Mouse (Mus musculus) midbrain, postnatal 0 days (tissue): Measurements from ENCODE around the gene Fam43b. TPM values are rescaled to one million over a fixed set of nuclear protein-coding genes. Genes with fewer than 3 reads are reported as not detected.

Experiments
- ATAC-seq: fragments of 200-750 bp; cut with Nextera tagmentation; 2 replicates; pipeline ENCODE4 v1.8.0; 2017; ENCODE audit warnings: moderate number of reproducible peaks, mild to moderate bottlenecking, moderate TSS enrichment, moderate library complexity; ENCODE audit not compliant: low FRiP score
- DNase-seq: peaks from one replicate; pipeline ENCODE4 v3.0.0-alpha.2; 2015; ENCODE audit warnings: low spot score
- H3K27ac ChIP-seq: fragments of 300-500 bp; sonication (generic); 2 replicates; pipeline ENCODE4 v1.5.1; 2014; ENCODE audit warnings: low read depth, mild to moderate bottlenecking, low read length, mixed read lengths
- H3K27me3 ChIP-seq: fragments of 300-500 bp; sonication (generic); 2 replicates; pipeline ENCODE4 v1.6.1; 2014; ENCODE audit warnings: low read length, control low read depth, mixed read lengths; ENCODE audit not compliant: insufficient read depth
- H3K36me3 ChIP-seq: fragments of 300-500 bp; sonication (generic); 2 replicates; pipeline ENCODE4 v1.6.1; 2014; ENCODE audit warnings: low read length, control low read depth, mixed read lengths; ENCODE audit not compliant: insufficient read depth
- H3K4me1 ChIP-seq: fragments of 300-500 bp; sonication (generic); 2 replicates; pipeline ENCODE4 v1.6.1; 2014; ENCODE audit warnings: mild to moderate bottlenecking, control low read depth, antibody characterized with exemption, low read length, mixed read lengths; ENCODE audit not compliant: insufficient read depth
- H3K4me2 ChIP-seq: fragments of 300-500 bp; sonication (generic); 2 replicates; pipeline ENCODE4 v1.6.1; 2014; ENCODE audit warnings: low read depth, mild to moderate bottlenecking, low read length, mixed read lengths; ENCODE audit not compliant: poor library complexity, severe bottlenecking
- H3K4me3 ChIP-seq: fragments of 300-500 bp; sonication (generic); 2 replicates; pipeline ENCODE4 v1.5.1; 2014; ENCODE audit warnings: low read depth, mild to moderate bottlenecking, low read length, moderate library complexity
- H3K9ac ChIP-seq: fragments of 300-500 bp; sonication (generic); replicated peaks from 2 replicates; pipeline ENCODE4 v1.6.1; 2014; ENCODE audit warnings: mild to moderate bottlenecking, low read length, moderate library complexity, mixed read lengths; ENCODE audit not compliant: poor library complexity, severe bottlenecking
- H3K9me3 ChIP-seq: fragments of 300-500 bp; sonication (generic); 2 replicates; pipeline ENCODE4 v1.6.1; 2016; ENCODE audit warnings: low read length, control low read depth
- CTCF ChIP-seq: IDR thresholded peaks from 2 replicates; pipeline ENCODE4 v1.5.1; 2016; ENCODE audit warnings: antibody characterized with exemption, mild to moderate bottlenecking
- WGBS: fragments of 180-500 bp; shearing (Covaris S2); extraction: QIAGEN DNeasy Blood & Tissue Kit; methylation state at CpG from one replicate; pipeline ENCODE4 v1.1.7; 2014; 5-methylcytosine and 5-hydroxymethylcytosine counted together
- polyA plus RNA-seq: library from polyadenylated mRNA; unstranded; fragments of >200 nt; fragmentation: Nextera tagmentation; extraction: Ambion mirVana; gene quantifications from 2 replicates; pipeline ENCODE4 v1.2.1, GENCODE M21; 2015
- total RNA-seq: library from RNA; depleted of rRNA; stranded (reverse); fragments of >200 nt; gene quantifications from 2 replicates; pipeline ENCODE4 v1.2.3, GENCODE M21; 2014

Gene Fam43b
- total and polyA plus RNA-seq, 2 experiments from 2014 or later = 20.1 to 24.0 TPM

- TF ChIP-seq CTCF = peak; percentile 5; the same call in 1 of the 2 replicates
- H3K9ac ChIP-seq = no peak overlapping the region
- H3K4me1 ChIP-seq = peaks cover 12% of the 10 kb centered on the region; the same call in 1 of the 2 replicates
- H3K36me3 ChIP-seq = no peaks in the 10 kb centered on the region
- DNase-seq (no peak), ATAC-seq (no peak)
- H3K9me3 ChIP-seq = no peaks in the 10 kb centered on the region
- no peaks in the 10 kb centered on the region for H3K27me3 ChIP-seq
- no peak overlapping the region for H3K27ac ChIP-seq
- WGBS = 56% methylated on average over 5 of the region's 5 CpGs
- no peak overlapping the region for H3K4me3 ChIP-seq
- no peak overlapping the region for H3K4me2 ChIP-seq
These were observed 20.1 kb upstream of the Fam43b start for GRCm38 (mm10) chr4:138416414-138416813.

GRCm38 (mm10) chr4:138415991-138416390 lies 19.7 kb upstream of the Fam43b start:
- Histone ChIP-seq H3K9ac (no peak overlapping the region), H3K27ac (no peak overlapping the region), H3K27me3 (no peaks in the 10 kb centered on the region), H3K4me1 (peaks cover 12% of the 10 kb centered on the region; the same call in 1 of the 2 replicates), H3K9me3 (no peaks in the 10 kb centered on the region), H3K36me3 (no peaks in the 10 kb centered on the region), H3K4me3 (no peak overlapping the region), H3K4me2 (no peak overlapping the region)
- TF ChIP-seq CTCF = no peak
- DNase-seq = no peak
- 88% methylated on average over 3 of the region's 3 CpGs for WGBS
- no peak for ATAC-seq

- Histone ChIP-seq H3K9me3 (no peaks in the 10 kb centered on the region), H3K27me3 (no peaks in the 10 kb centered on the region), H3K36me3 (no peaks in the 10 kb centered on the region), H3K9ac (0 out of 2 replicates have a peak overlapping the region, but pooled peaks have one; percentile 19), H3K4me2 (no peak overlapping the region), H3K4me3 (no peak overlapping the region), H3K27ac (peak overlapping the region; percentile 76), H3K4me1 (peaks cover 12% of the 10 kb centered on the region; the same call in 1 of the 2 replicates)
- DNase-seq (peak; percentile 67), ATAC-seq (0 out of 2 replicates have a peak, but pooled peaks have one; percentile 28)
- WGBS = 18% methylated on average over 6 of the region's 6 CpGs
- no peak for TF ChIP-seq CTCF
These were observed 18.4 kb upstream of the Fam43b start for GRCm38 (mm10) chr4:138414725-138415124.

- 57% methylated on average over 7 of the region's 7 CpGs for WGBS
- Histone ChIP-seq H3K4me3 (no peak overlapping the region), H3K36me3 (no peaks in the 10 kb centered on the region), H3K27ac (no peak overlapping the region), H3K4me1 (peaks cover 7% of the 10 kb centered on the region; the same call in 1 of the 2 replicates), H3K4me2 (no peak overlapping the region), H3K9me3 (no peaks in the 10 kb centered on the region), H3K27me3 (no peaks in the 10 kb centered on the region), H3K9ac (no peak overlapping the region)
- DNase-seq = no peak
- TF ChIP-seq CTCF = no peak
- no peak for ATAC-seq
These were observed 15.3 kb upstream of the Fam43b start for GRCm38 (mm10) chr4:138411504-138412121.

- H3K4me3 ChIP-seq = no peak overlapping the region
- 29% methylated on average over 5 of the region's 5 CpGs for WGBS
- H3K27ac ChIP-seq = no peak overlapping the region
- no peaks in the 10 kb centered on the region for H3K36me3 ChIP-seq
- no peak for ATAC-seq
- DNase-seq = no peak
- H3K9me3 ChIP-seq = no peaks in the 10 kb centered on the region
- H3K4me2 ChIP-seq = no peak overlapping the region
- no peak overlapping the region for H3K9ac ChIP-seq
- H3K27me3 ChIP-seq = no peaks in the 10 kb centered on the region
- peaks cover 7% of the 10 kb centered on the region; the same call in 1 of the 2 replicates for H3K4me1 ChIP-seq
- TF ChIP-seq CTCF = no peak
These were observed 14.7 kb upstream of the Fam43b start for GRCm38 (mm10) chr4:138411011-138411410.

GRCm38 (mm10) chr4:138407479-138408194 lies 11.3 kb upstream of the Fam43b start:
- DNase-seq = no peak
- Histone ChIP-seq H3K4me2 (no peak overlapping the region), H3K27me3 (no peaks in the 10 kb centered on the region), H3K9me3 (no peaks in the 10 kb centered on the region), H3K36me3 (no peaks in the 10 kb centered on the region), H3K27ac (no peak overlapping the region), H3K4me1 (no peaks in the 10 kb centered on the region), H3K9ac (no peak overlapping the region), H3K4me3 (no peak overlapping the region)
- ATAC-seq = no peak
- TF ChIP-seq CTCF = no peak
- WGBS = 82% methylated on average over 11 of the region's 13 CpGs
